Mouse (Mus musculus) heart, adult 2 months (tissue): ENCODE data around the gene Cmtm6.

Experiments
- CTCF ChIP-seq: fragments of 200-600 bp; IDR thresholded peaks from 2 replicates; pipeline ENCODE4 v1.8.1; 2022; ENCODE audit warnings: antibody characterized with exemption, mild to moderate bottlenecking, moderate library complexity
- POLR2A ChIP-seq: fragments of 200-500 bp; IDR thresholded peaks from 2 replicates; pipeline ENCODE4 v1.6.1; 2011; ENCODE audit warnings: mild to moderate bottlenecking, low read depth, low read length, control low read depth; ENCODE audit not compliant: insufficient read depth

- TF ChIP-seq POLR2A (no peak), CTCF (no peak)
Measured at GRCm38 (mm10) chr9:114699262-114699661, 31.7 kb upstream of the Cmtm6 start.
